Mouse (Mus musculus): Measurements from ENCODE around the gene Cabp7. TPM values are rescaled to one million over a fixed set of nuclear protein-coding genes. Genes with fewer than 3 reads are reported as not detected.

Gene Cabp7
- polyA plus RNA-seq, 1 experiment from 2014 or later: 0.12 TPM

- no peak overlapping the region for H3K9ac ChIP-seq (replicated peaks; ENCODE audit: low read length)
- H3K36me3 ChIP-seq (ENCODE audit: insufficient read depth, low read length): peaks cover 13% of the 10 kb centered on the region
- no peaks in the 10 kb centered on the region for H3K27me3 ChIP-seq (ENCODE audit: insufficient read depth, low read length)
- H3K27ac ChIP-seq (ENCODE audit: low read length): no peak overlapping the region
- H3K9me3 ChIP-seq (ENCODE audit: low read length): peaks cover 10% of the 10 kb centered on the region
- H3K4me2 ChIP-seq (replicated peaks; ENCODE audit: low read depth, low read length): no peak overlapping the region
- H3K4me3 ChIP-seq (ENCODE audit: low read length): no peak overlapping the region
- WGBS: 38% methylated on average over 7 of the region's 7 CpGs
- no peaks in the 10 kb centered on the region for H3K4me1 ChIP-seq (ENCODE audit: insufficient read depth, low read length)
- ATAC-seq (ENCODE audit: low FRiP score, low TSS enrichment): peak; percentile 54
These were observed 49.3 kb downstream of the Cabp7 start for GRCm38 (mm10) chr11:4697043-4697983.

GRCm38 (mm10) chr11:4692162-4692561 lies 54.4 kb downstream of the Cabp7 start:
- Histone ChIP-seq H3K4me1 (ENCODE audit: insufficient read depth, low read length) (no peaks in the 10 kb centered on the region), H3K9me3 (ENCODE audit: low read length) (peaks cover 10% of the 10 kb centered on the region), H3K36me3 (ENCODE audit: insufficient read depth, low read length) (no peaks in the 10 kb centered on the region), H3K4me3 (ENCODE audit: low read length) (no peak overlapping the region), H3K27ac (ENCODE audit: low read length) (no peak overlapping the region), H3K9ac (replicated peaks; ENCODE audit: low read length) (no peak overlapping the region), H3K4me2 (replicated peaks; ENCODE audit: low read depth, low read length) (no peak overlapping the region), H3K27me3 (ENCODE audit: insufficient read depth, low read length) (no peaks in the 10 kb centered on the region)
- no peak for ATAC-seq (ENCODE audit: low FRiP score, low TSS enrichment)
- 91% methylated on average over 11 of the region's 11 CpGs for WGBS

- 67% methylated on average over 10 of the region's 10 CpGs for WGBS
- Histone ChIP-seq H3K9ac (replicated peaks; ENCODE audit: low read length) (no peak overlapping the region), H3K4me2 (replicated peaks; ENCODE audit: low read depth, low read length) (no peak overlapping the region), H3K27me3 (ENCODE audit: insufficient read depth, low read length) (no peaks in the 10 kb centered on the region), H3K4me1 (ENCODE audit: insufficient read depth, low read length) (no peaks in the 10 kb centered on the region), H3K9me3 (ENCODE audit: low read length) (peaks cover 10% of the 10 kb centered on the region), H3K4me3 (ENCODE audit: low read length) (no peak overlapping the region), H3K36me3 (ENCODE audit: insufficient read depth, low read length) (no peaks in the 10 kb centered on the region), H3K27ac (ENCODE audit: low read length) (no peak overlapping the region)
- no peak for ATAC-seq (ENCODE audit: low FRiP score, low TSS enrichment)
These were observed 55.4 kb downstream of the Cabp7 start for GRCm38 (mm10) chr11:4691213-4691612.

GRCm38 (mm10) chr11:4690353-4690752 lies 56.2 kb downstream of the Cabp7 start:
- H3K9ac ChIP-seq (replicated peaks; ENCODE audit: low read length): no peak overlapping the region
- no peak for ATAC-seq (ENCODE audit: low FRiP score, low TSS enrichment)
- H3K4me2 ChIP-seq (replicated peaks; ENCODE audit: low read depth, low read length): no peak overlapping the region
- H3K36me3 ChIP-seq (ENCODE audit: insufficient read depth, low read length): no peaks in the 10 kb centered on the region
- no peak overlapping the region for H3K27ac ChIP-seq (ENCODE audit: low read length)
- H3K4me1 ChIP-seq (ENCODE audit: insufficient read depth, low read length): no peaks in the 10 kb centered on the region
- peaks cover 10% of the 10 kb centered on the region for H3K9me3 ChIP-seq (ENCODE audit: low read length)
- 75% methylated on average over 7 of the region's 7 CpGs for WGBS
- no peak overlapping the region for H3K4me3 ChIP-seq (ENCODE audit: low read length)
- no peaks in the 10 kb centered on the region for H3K27me3 ChIP-seq (ENCODE audit: insufficient read depth, low read length)

- no peak for ATAC-seq (ENCODE audit: low FRiP score, low TSS enrichment)
- H3K36me3 ChIP-seq (ENCODE audit: insufficient read depth, low read length): no peaks in the 10 kb centered on the region
- 45% methylated on average over 11 of the region's 11 CpGs for WGBS
- H3K4me2 ChIP-seq (replicated peaks; ENCODE audit: low read depth, low read length): no peak overlapping the region
- H3K27me3 ChIP-seq (ENCODE audit: insufficient read depth, low read length): no peaks in the 10 kb centered on the region
- no peaks in the 10 kb centered on the region for H3K9me3 ChIP-seq (ENCODE audit: low read length)
- no peak overlapping the region for H3K4me3 ChIP-seq (ENCODE audit: low read length)
- H3K27ac ChIP-seq (ENCODE audit: low read length): no peak overlapping the region
- H3K9ac ChIP-seq (replicated peaks; ENCODE audit: low read length): no peak overlapping the region
- no peaks in the 10 kb centered on the region for H3K4me1 ChIP-seq (ENCODE audit: insufficient read depth, low read length)
These were observed 57.8 kb downstream of the Cabp7 start for GRCm38 (mm10) chr11:4688632-4689380.

- no peaks in the 10 kb centered on the region for H3K27me3 ChIP-seq (ENCODE audit: insufficient read depth, low read length)
- peaks cover 6% of the 10 kb centered on the region; the same call in 1 of the 2 replicates for H3K36me3 ChIP-seq (ENCODE audit: insufficient read depth, low read length)
- no peak overlapping the region for H3K4me3 ChIP-seq (ENCODE audit: low read length)
- no peak overlapping the region for H3K4me2 ChIP-seq (replicated peaks; ENCODE audit: low read depth, low read length)
- H3K9me3 ChIP-seq (ENCODE audit: low read length): no peaks in the 10 kb centered on the region
- ATAC-seq (ENCODE audit: low FRiP score, low TSS enrichment): no peak
- 23% methylated on average over 3 of the region's 3 CpGs for WGBS
- H3K4me1 ChIP-seq (ENCODE audit: insufficient read depth, low read length): no peaks in the 10 kb centered on the region
- H3K9ac ChIP-seq (replicated peaks; ENCODE audit: low read length): no peak overlapping the region
- H3K27ac ChIP-seq (ENCODE audit: low read length): no peak overlapping the region
These were observed 58.7 kb downstream of the Cabp7 start for GRCm38 (mm10) chr11:4687874-4688273.

- no peak overlapping the region for H3K9ac ChIP-seq (replicated peaks; ENCODE audit: low read length)
- no peak overlapping the region for H3K4me2 ChIP-seq (replicated peaks; ENCODE audit: low read depth, low read length)
- H3K4me3 ChIP-seq (ENCODE audit: low read length): no peak overlapping the region
- no peak overlapping the region for H3K27ac ChIP-seq (ENCODE audit: low read length)
- WGBS: 73% methylated on average over 3 of the region's 3 CpGs
- ATAC-seq (ENCODE audit: low FRiP score, low TSS enrichment): no peak
- no peaks in the 10 kb centered on the region for H3K9me3 ChIP-seq (ENCODE audit: low read length)
- no peaks in the 10 kb centered on the region for H3K4me1 ChIP-seq (ENCODE audit: insufficient read depth, low read length)
- peaks cover 13% of the 10 kb centered on the region; the same call in 1 of the 2 replicates for H3K36me3 ChIP-seq (ENCODE audit: insufficient read depth, low read length)
- no peaks in the 10 kb centered on the region for H3K27me3 ChIP-seq (ENCODE audit: insufficient read depth, low read length)
These were observed 59.6 kb downstream of the Cabp7 start for GRCm38 (mm10) chr11:4687027-4687426.

Other genes starting within 250 kb of the Cabp7 start
- 27.1 and 27.4 TPM in 2 replicates for gene Mtmr3, start 151.9 kb downstream of the Cabp7 start, polyA plus RNA-seq (2015; fragmentation: Nextera tagmentation; extraction: Ambion mirVana)
- gene Gm11032, start 126.7 kb downstream of the Cabp7 start, polyA plus RNA-seq (2015; fragmentation: Nextera tagmentation; extraction: Ambion mirVana): not detected in 2 replicates
- 33.4 and 36.0 TPM in 2 replicates for gene Ascc2, start 109.0 kb downstream of the Cabp7 start, polyA plus RNA-seq (2015; fragmentation: Nextera tagmentation; extraction: Ambion mirVana)
- gene Uqcr10, start 42.4 kb downstream of the Cabp7 start, polyA plus RNA-seq (2015; fragmentation: Nextera tagmentation; extraction: Ambion mirVana): 915 and 962 TPM in 2 replicates
- gene Zmat5, start 42.1 kb downstream of the Cabp7 start, polyA plus RNA-seq (2015; fragmentation: Nextera tagmentation; extraction: Ambion mirVana): 70.9 and 71.8 TPM in 2 replicates
- gene Nf2, start 102.8 kb upstream of the Cabp7 start, polyA plus RNA-seq (2015; fragmentation: Nextera tagmentation; extraction: Ambion mirVana): 53.0 and 53.8 TPM in 2 replicates
- 92.2 and 92.6 TPM in 2 replicates for gene Nipsnap1, start 127.2 kb upstream of the Cabp7 start, polyA plus RNA-seq (2015; fragmentation: Nextera tagmentation; extraction: Ambion mirVana)
- 39.0 and 39.5 TPM in 2 replicates for gene Thoc5, start 148.5 kb upstream of the Cabp7 start, polyA plus RNA-seq (2015; fragmentation: Nextera tagmentation; extraction: Ambion mirVana)
- gene Nefh, start 201.3 kb upstream of the Cabp7 start, polyA plus RNA-seq (2015; fragmentation: Nextera tagmentation; extraction: Ambion mirVana): 0.19 TPM in 2 replicates
- gene Ap1b1, start 240.0 kb upstream of the Cabp7 start, polyA plus RNA-seq (2015; fragmentation: Nextera tagmentation; extraction: Ambion mirVana): 76.9 and 79.1 TPM in 2 replicates

All from kidney, embryonic 16.5 days (tissue).